Mouse (Mus musculus): ENCODE results near the gene Pax7. TPM values are rescaled to one million over a fixed set of nuclear protein-coding genes. Genes with fewer than 3 reads are reported as not detected.

The Pax7 gene
- polyA plus RNA-seq, 1 experiment from 2014 or later, result 0.39 TPM

- Histone ChIP-seq H3K4me2 (no peak overlapping the region), H3K27ac (replicated peaks) (no peak overlapping the region), H3K36me3 (no peaks in the 10 kb centered on the region), H3K27me3 (peaks cover 8% of the 10 kb centered on the region; the same call in 1 of the 2 replicates), H3K9me3 (no peaks in the 10 kb centered on the region), H3K9ac (no peak overlapping the region), H3K4me1 (replicated peaks) (peaks cover 33% of the 10 kb centered on the region), H3K4me3 (no peak overlapping the region)
- no peak for ATAC-seq (ENCODE audit: low FRiP score, low read depth)
- WGBS, result 39% methylated on average over 11 of the region's 11 CpGs
Observed at GRCm38 (mm10) chr4:139760736-139761135, 72.6 kb downstream of the Pax7 start.

- Histone ChIP-seq H3K36me3 (no peaks in the 10 kb centered on the region), H3K4me3 (no peak overlapping the region), H3K27me3 (peaks cover 13% of the 10 kb centered on the region), H3K27ac (replicated peaks) (peak overlapping the region; percentile 14; the same call in 1 of the 2 replicates), H3K9me3 (no peaks in the 10 kb centered on the region), H3K4me1 (replicated peaks) (peaks cover 33% of the 10 kb centered on the region), H3K9ac (no peak overlapping the region), H3K4me2 (peak overlapping the region; percentile 1; the same call in 1 of the 2 replicates)
- WGBS, result 12% methylated on average over 17 of the region's 17 CpGs
- peak; percentile 51; the same call in 1 of the 2 replicates for ATAC-seq (ENCODE audit: low FRiP score, low read depth)
Observed at GRCm38 (mm10) chr4:139758512-139759340, 74.6 kb downstream of the Pax7 start.

GRCm38 (mm10) chr4:139756931-139757330 lies 76.4 kb downstream of the Pax7 start:
- Histone ChIP-seq H3K9me3 (no peaks in the 10 kb centered on the region), H3K9ac (no peak overlapping the region), H3K27me3 (peaks cover 7% of the 10 kb centered on the region; the same call in 1 of the 2 replicates), H3K36me3 (no peaks in the 10 kb centered on the region), H3K4me3 (no peak overlapping the region), H3K4me1 (replicated peaks) (peaks cover 30% of the 10 kb centered on the region), H3K4me2 (no peak overlapping the region), H3K27ac (replicated peaks) (no peak overlapping the region)
- 19% methylated on average over 13 of the region's 13 CpGs for WGBS
- no peak for ATAC-seq (ENCODE audit: low FRiP score, low read depth)

- Histone ChIP-seq H3K9me3 (no peaks in the 10 kb centered on the region), H3K4me3 (no peak overlapping the region), H3K4me1 (replicated peaks) (peaks cover 18% of the 10 kb centered on the region), H3K27me3 (peaks cover 5% of the 10 kb centered on the region; the same call in 1 of the 2 replicates), H3K4me2 (no peak overlapping the region), H3K27ac (replicated peaks) (no peak overlapping the region), H3K9ac (no peak overlapping the region), H3K36me3 (no peaks in the 10 kb centered on the region)
- ATAC-seq (ENCODE audit: low FRiP score, low read depth), result no peak
- 54% methylated on average over 11 of the region's 11 CpGs for WGBS
Observed at GRCm38 (mm10) chr4:139754148-139754710, 79.1 kb downstream of the Pax7 start.

GRCm38 (mm10) chr4:139750926-139751325 lies 82.4 kb downstream of the Pax7 start:
- Histone ChIP-seq H3K4me2 (no peak overlapping the region), H3K9me3 (no peaks in the 10 kb centered on the region), H3K27ac (replicated peaks) (no peak overlapping the region), H3K4me3 (no peak overlapping the region), H3K27me3 (peaks cover 5% of the 10 kb centered on the region; the same call in 1 of the 2 replicates), H3K36me3 (no peaks in the 10 kb centered on the region), H3K4me1 (replicated peaks) (no peaks in the 10 kb centered on the region), H3K9ac (no peak overlapping the region)
- no peak for ATAC-seq (ENCODE audit: low FRiP score, low read depth)
- WGBS, result 85% methylated on average over 5 of the region's 5 CpGs

- 57% methylated on average over 12 of the region's 12 CpGs for WGBS
- Histone ChIP-seq H3K9me3 (no peaks in the 10 kb centered on the region), H3K27ac (replicated peaks) (no peak overlapping the region), H3K4me2 (no peak overlapping the region), H3K9ac (no peak overlapping the region), H3K4me3 (no peak overlapping the region), H3K4me1 (replicated peaks) (peaks cover 9% of the 10 kb centered on the region; the same call in 1 of the 2 replicates), H3K36me3 (no peaks in the 10 kb centered on the region), H3K27me3 (no peaks in the 10 kb centered on the region)
- ATAC-seq (ENCODE audit: low FRiP score, low read depth), result no peak
Observed at GRCm38 (mm10) chr4:139747190-139747936, 86.0 kb downstream of the Pax7 start.

- no peak overlapping the region for H3K9ac ChIP-seq
- no peak for ATAC-seq (ENCODE audit: low FRiP score, low read depth)
- H3K4me1 ChIP-seq (replicated peaks), result peaks cover 9% of the 10 kb centered on the region; the same call in 1 of the 2 replicates
- H3K4me3 ChIP-seq, result no peak overlapping the region
- H3K4me2 ChIP-seq, result no peak overlapping the region
- H3K9me3 ChIP-seq, result no peaks in the 10 kb centered on the region
- H3K27me3 ChIP-seq, result no peaks in the 10 kb centered on the region
- no peak overlapping the region for H3K27ac ChIP-seq (replicated peaks)
- H3K36me3 ChIP-seq, result no peaks in the 10 kb centered on the region
- WGBS, result 59% methylated on average over 12 of the region's 12 CpGs
Observed at GRCm38 (mm10) chr4:139746177-139746576, 87.2 kb downstream of the Pax7 start.

- Histone ChIP-seq H3K4me2 (no peak overlapping the region), H3K27me3 (no peaks in the 10 kb centered on the region), H3K27ac (replicated peaks) (no peak overlapping the region), H3K4me3 (no peak overlapping the region), H3K36me3 (no peaks in the 10 kb centered on the region), H3K4me1 (replicated peaks) (peaks cover 9% of the 10 kb centered on the region; the same call in 1 of the 2 replicates), H3K9ac (no peak overlapping the region), H3K9me3 (no peaks in the 10 kb centered on the region)
- 54% methylated on average over 12 of the region's 12 CpGs for WGBS
- ATAC-seq (ENCODE audit: low FRiP score, low read depth), result 0 out of 2 replicates have a peak, but pooled peaks have one; percentile 42
Observed at GRCm38 (mm10) chr4:139744765-139745395, 88.4 kb downstream of the Pax7 start.

GRCm38 (mm10) chr4:139743626-139744025 lies 89.7 kb downstream of the Pax7 start:
- no peak for ATAC-seq (ENCODE audit: low FRiP score, low read depth)
- WGBS, result 84% methylated on average over 3 of the region's 3 CpGs
- Histone ChIP-seq H3K4me1 (replicated peaks) (peaks cover 9% of the 10 kb centered on the region; the same call in 1 of the 2 replicates), H3K9me3 (no peaks in the 10 kb centered on the region), H3K4me2 (no peak overlapping the region), H3K27me3 (no peaks in the 10 kb centered on the region), H3K4me3 (no peak overlapping the region), H3K27ac (replicated peaks) (no peak overlapping the region), H3K9ac (no peak overlapping the region), H3K36me3 (no peaks in the 10 kb centered on the region)

- Histone ChIP-seq H3K36me3 (no peaks in the 10 kb centered on the region), H3K27me3 (no peaks in the 10 kb centered on the region), H3K9ac (no peak overlapping the region), H3K4me3 (no peak overlapping the region), H3K4me2 (no peak overlapping the region), H3K9me3 (no peaks in the 10 kb centered on the region), H3K27ac (replicated peaks) (no peak overlapping the region), H3K4me1 (replicated peaks) (no peaks in the 10 kb centered on the region)
- no peak for ATAC-seq (ENCODE audit: low FRiP score, low read depth)
- WGBS, result 90% methylated on average over 9 of the region's 9 CpGs
Observed at GRCm38 (mm10) chr4:139737035-139737434, 96.3 kb downstream of the Pax7 start.

GRCm38 (mm10) chr4:139727101-139727500 lies 106.2 kb downstream of the Pax7 start:
- Histone ChIP-seq H3K4me1 (replicated peaks) (no peaks in the 10 kb centered on the region), H3K36me3 (no peaks in the 10 kb centered on the region), H3K9me3 (no peaks in the 10 kb centered on the region), H3K9ac (no peak overlapping the region), H3K27me3 (no peaks in the 10 kb centered on the region), H3K4me2 (no peak overlapping the region), H3K27ac (replicated peaks) (no peak overlapping the region), H3K4me3 (no peak overlapping the region)
- ATAC-seq (ENCODE audit: low FRiP score, low read depth), result no peak
- WGBS, result 57% methylated on average over 2 of the region's 2 CpGs
